Mouse (Mus musculus) brain, adult 2 months (tissue): ENCODE measurements around the gene Pxmp4.

Source experiments
- DNase-seq: peaks from one replicate; pipeline ENCODE4 v3.0.0; 2011; ENCODE audit warnings: low read depth, low spot score

The Pxmp4 gene

DNA sequence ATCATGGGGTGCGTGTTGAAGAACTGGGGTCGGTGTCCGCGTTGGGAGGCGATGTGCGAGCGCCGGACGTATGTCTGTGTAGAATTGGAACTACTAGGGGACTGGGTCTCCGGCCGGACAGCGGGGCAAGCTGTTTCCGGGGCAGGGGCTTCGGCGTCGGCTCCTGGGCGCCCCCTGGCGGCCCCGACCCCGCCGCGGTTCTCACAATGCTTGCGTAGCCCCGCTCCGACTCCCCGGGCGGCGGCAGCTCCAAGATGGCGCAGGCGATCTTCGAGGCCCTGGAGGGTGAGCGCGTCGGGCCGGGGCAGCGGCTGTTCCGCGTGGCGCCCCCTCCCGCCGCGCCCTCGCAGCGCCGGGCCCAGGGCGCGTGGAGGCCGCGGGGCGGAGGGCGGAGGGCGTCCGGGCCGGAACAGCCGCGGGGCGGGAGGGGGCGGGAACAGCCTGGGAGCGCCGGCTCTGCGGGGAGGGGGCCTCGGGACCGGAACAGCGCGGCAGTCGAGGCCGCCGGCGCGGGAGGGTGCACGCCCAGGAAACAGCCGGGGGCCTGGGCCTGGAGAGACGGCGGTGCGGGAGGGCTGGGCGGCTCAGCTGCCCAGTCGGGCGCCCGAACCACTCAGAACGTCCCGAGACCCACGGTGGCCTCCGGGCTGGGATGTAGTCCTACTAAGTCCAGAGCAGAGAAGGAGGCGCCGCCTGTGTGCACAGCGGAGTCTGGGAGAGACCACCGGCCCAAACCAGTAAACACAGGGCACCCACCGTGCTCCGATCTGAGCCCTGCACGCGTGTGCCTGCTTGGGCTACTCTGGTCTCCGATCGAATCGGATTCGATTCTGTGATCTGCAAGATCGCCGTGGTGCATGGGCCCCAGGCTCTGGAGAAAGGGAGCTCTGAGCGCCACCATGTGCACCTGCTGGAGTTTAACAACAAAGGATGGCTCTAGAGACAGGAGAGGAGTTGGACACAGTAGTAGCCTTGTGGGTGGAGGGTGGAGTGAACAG is 9.9 kb upstream of the Pxmp4 start, which contains the start of the genes Zfp341 and 4930519P11Rik:
TSS of gene Zfp341 (plus strand) at position 180 of the 998 bp plus-strand sequence.
TSS of gene 4930519P11Rik (minus strand) at position 320 of the 998 bp plus-strand sequence.
- DNase-seq, result peak; percentile 95

GRCm38 (mm10) chr2:154609050-154609767 is 5.7 kb upstream of the Pxmp4 start:
- no peak for DNase-seq

- DNase-seq, result no peak
Observed at GRCm38 (mm10) chr2:154606965-154607364, 3.5 kb upstream of the Pxmp4 start.

DNA sequence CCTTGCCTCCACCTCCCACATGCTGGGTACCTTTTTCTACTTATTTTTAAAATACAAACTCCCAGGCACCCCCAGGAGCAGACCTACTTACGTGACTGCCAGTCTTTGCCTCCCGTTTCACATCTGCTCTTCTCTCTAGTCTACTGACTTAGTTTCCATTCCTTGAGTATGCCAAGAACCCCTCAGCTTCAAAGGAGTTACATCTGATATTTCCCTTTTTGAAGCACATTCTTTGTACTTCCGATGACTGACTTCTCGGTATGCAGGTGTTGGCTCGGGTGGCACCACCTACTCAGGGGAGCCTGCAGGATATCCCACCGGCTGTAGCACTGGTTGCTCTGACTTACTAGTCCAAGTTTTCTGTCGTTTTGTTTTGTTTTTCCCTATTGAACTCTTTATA is 648 bp upstream of the Pxmp4 start:
- no peak for DNase-seq

DNA sequence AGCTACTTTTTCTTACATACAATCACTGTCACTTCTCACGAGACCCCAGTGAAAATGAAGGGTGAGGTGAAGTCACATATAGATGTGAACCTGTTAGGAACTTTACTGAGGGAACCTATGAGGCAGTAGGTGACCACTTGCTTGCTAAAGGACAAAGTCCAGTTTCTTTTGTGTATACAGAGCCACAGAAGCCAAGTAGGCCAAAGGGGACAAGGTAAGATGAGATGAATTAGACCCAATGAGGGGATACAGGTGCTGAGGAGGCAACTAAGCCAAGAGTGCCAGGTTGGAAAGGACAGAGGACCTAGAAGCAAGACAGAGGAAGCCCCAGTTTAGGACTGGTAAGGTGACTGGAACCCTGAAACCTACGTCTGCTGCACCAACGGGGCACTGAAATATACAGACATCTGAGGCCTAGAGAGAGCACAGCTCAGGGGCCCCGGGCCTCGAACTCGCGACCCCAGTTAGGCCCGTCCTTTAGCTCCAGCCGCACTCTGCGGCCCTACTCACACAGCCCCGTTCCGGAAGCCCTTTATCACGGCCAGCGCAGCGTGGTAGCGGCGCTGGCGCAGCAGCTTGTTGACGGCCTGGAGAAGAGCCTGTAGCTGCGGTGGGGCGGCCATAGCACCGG is 386 bp downstream of the Pxmp4 start:
- no peak for DNase-seq

DNA sequence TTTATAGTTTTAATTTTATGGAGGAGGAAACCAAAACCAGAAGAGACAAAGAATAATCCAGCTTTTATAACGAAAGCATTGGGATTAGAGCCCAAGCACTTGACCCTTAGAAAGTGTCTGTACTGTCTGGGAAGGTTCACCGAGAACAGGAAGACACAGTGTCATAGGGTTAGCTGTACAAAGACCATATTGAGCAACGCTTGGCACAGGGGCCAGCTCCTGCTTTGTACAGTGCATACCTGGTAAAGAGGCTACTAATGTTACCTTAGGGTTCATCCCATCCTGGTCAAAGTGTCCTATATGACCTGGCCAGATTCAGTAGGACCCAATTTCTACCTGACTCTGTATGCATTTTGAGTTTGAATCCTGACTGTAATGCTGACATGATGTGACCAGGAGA is 2.2 kb downstream of the Pxmp4 start:
- DNase-seq, result no peak

GRCm38 (mm10) chr2:154600586-154600985 is 2.9 kb downstream of the Pxmp4 start:
- no peak for DNase-seq

DNA sequence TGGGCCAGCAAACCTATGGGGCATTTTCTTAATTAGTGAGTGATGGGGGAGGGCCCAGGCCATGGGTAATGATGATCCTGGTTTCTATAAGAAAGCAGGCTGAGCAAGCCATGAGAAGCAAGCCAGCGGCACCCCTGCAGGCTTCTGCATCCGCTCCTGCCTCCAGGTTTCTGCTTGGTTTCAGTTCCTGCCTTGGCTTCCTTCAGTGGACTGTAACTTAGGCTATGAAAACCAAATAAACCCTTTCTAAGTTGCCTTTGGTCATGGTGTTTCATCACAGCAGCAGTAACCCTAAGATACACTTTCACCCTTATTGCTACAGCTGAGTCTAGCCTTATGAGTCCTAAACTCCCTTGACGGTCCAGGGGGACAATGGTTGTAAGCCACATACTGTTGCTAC is 6.1 kb downstream of the Pxmp4 start:
- no peak for DNase-seq

- DNase-seq, result peak; percentile 63
Observed at GRCm38 (mm10) chr2:154595775-154596174, 7.7 kb downstream of the Pxmp4 start.

DNA sequence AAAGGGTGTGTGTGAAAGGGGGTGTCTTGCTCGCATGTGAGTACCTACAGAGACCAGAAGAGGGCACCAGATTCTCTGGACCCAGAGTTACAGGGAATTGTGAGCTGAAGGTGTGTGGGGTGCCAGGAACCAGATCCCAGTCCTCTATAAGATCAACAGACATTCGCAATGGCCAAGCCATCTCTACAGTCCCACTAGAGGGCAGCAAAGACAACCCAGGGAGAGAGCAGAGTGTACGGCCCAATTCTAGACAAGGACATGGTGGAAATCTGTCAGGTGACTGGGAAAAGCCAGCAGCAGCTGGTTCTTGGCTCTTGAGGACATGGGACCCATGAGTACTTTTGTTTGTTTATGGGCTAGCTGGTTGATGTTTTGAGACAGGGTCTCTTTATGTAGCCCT is 10.5 kb downstream of the Pxmp4 start:
- DNase-seq, result peak; percentile 51

DNA sequence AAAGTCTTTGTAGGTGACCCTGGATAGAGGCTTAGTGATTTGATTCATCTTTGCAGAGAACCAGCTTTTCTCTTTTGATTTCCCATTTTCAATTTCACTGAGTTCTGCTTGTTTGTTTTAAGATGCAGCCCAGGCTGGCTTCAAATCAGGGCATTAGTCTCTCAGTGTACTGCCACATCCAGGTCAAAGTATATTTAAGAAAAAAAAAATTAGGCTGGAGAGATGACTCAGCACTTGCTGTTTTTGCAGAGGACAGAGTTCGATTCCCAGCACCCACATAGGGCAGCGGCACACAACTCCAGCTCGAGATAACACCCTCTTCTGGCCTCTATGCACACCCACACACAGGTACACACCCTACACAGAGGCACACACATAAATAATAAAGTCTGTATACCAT is 12.3 kb downstream of the Pxmp4 start:
- DNase-seq, result no peak

DNA sequence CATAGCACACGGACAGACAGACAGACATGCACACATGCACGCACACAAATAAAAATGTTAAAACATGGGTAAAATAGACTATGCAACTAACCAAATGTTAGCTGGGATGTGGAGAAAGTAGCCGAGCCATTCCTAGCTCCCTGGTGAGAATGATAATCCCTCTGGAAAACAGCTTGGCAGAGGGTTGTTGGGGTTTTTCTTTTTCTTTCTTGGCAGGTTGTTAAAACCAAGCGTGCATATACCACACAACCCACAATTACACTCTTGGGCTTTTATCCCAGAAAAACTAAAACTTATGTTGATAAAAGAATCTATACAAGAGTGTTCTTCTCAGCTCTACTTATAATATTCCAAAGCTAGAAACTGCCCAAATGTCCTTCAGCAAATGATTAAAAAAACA is 14.5 kb downstream of the Pxmp4 start:
- DNase-seq, result peak; percentile 70

- peak; percentile 41 for DNase-seq
Observed at GRCm38 (mm10) chr2:154586405-154586804, 17.1 kb downstream of the Pxmp4 start.

- DNase-seq, result peak; percentile 33
Observed at GRCm38 (mm10) chr2:154584931-154585601, 18.4 kb downstream of the Pxmp4 start.

GRCm38 (mm10) chr2:154583906-154584872 is 19.3 kb downstream of the Pxmp4 start:
- peak; percentile 97 for DNase-seq

DNA sequence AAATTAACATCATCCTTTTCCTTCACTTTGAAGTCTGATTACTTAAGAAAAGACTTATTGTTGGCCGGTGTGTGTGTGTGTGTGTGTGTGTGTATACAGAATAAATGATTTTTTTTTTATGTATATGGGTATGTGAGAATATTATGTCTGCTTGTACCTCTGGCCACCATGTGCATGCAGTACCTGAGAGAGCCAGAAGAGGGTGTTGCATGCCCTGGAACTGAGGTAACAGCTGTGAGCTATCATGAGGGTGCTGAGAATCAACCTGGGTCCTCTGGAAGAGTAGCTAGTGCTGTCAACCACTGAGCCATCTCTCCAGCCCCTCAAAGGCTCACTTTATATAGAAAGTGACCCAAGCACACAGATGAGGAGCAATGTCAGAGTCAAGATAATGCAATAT is 22.1 kb downstream of the Pxmp4 start:
- DNase-seq, result no peak

GRCm38 (mm10) chr2:154580586-154580985 is 22.9 kb downstream of the Pxmp4 start:
- no peak for DNase-seq

- DNase-seq, result no peak
Observed at GRCm38 (mm10) chr2:154577744-154578067, 25.8 kb downstream of the Pxmp4 start.

- DNase-seq, result no peak
Observed at GRCm38 (mm10) chr2:154576876-154577743, 26.4 kb downstream of the Pxmp4 start.
